Mouse (Mus musculus): Measurements from ENCODE around the gene Pla2g2d. TPM values are rescaled to one million over a fixed set of nuclear protein-coding genes. Genes with fewer than 3 reads are reported as not detected.
A peak's percentile ranks its signal among the peaks of the same experiment; 100 is the strongest.
"Not testable (repeated sequence)": the region's sequence is repeated elsewhere in the genome, so short reads cannot be mapped to it uniquely, and the experiment has no call there.

Pla2g2d gene
- total RNA-seq, 2 experiments from 2014 or later: not detected

DNA sequence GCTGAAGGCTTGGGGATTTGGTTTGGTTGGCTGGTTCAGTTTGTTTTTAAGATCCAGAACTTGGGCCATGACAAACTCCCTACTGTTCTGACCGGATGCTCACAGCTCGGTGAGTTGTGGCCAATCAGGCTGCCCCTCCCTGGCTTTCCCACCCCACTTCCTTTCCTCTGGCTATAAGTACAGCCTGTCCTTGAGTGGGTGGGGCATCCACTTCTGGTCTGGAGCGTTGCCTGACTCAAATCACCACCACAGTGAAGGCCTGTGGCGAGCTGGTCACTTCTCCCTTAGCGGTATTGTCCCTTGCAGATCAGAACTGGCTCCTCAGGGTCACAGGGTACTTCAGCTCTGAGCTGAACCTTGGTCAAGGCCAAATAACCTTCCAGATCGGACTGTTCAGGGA lies 42.2 kb downstream of the Pla2g2d start:
- no peak for DNase-seq
- intact Hi-C loops (cut with DNase I; ENCODE audit: low total_unique reads): no loop called here

DNA sequence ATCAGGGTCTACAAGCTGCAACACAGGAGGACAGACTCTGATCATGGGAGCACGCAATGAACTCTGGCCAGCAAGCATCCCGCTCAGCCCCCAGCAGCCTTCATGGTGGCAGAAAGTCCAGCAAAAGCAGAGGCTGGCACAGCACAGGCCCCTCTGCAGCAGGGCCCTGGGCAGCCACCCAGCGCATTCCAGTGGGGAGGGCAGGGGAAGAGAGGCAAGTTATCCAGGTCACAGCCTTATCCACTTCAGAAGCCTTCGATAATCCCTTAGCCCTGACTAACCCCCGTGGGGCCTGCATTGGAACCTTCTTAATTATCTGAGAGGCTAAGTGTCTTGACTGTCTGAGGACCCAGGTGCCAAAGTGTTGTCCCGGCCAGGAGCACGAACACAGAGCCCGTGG lies 43.6 kb downstream of the Pla2g2d start:
- DNase-seq: peak; percentile 78
- intact Hi-C loops (cut with DNase I; ENCODE audit: low total_unique reads): no loop called here

DNA sequence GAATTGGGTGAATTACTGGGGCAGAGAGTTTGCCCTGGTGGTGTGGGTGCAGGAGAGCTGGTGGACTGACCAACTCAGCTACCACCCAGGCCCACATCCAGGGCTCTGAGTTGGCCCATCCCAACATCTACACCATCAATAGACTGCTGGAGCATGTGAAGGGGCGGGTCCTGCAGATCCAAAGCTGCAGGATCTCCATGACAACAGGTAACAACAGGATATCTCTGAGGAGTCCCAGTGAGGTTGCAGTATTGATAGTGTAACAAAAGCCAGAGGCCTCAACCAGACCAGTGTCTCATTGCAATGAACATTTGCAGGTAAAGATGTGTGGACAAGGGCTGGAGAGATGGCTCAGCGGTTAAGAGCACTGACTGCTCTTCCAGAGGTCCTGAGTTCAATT lies 45.5 kb downstream of the Pla2g2d start:
- no peak for DNase-seq
- intact Hi-C loops (cut with DNase I; ENCODE audit: low total_unique reads): no loop called here

DNA sequence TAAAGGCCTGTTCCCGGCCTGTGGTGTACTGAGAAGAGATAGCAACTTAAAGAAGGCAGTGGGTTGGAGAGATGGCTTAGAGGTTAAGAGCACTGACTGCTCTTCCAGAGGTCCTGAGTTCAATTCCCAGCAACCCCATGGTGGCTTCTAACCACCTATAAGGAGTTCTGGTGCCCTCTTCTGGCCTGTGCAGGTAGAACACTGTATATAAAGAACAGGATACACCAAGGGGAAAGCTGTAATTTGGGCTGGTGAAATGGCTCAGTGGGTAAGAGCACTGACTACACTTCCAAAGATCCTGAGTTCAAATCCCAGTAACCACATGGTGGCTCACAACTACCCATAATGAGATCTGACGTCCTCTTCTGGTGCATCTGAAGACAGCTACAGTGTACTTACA lies 48.6 kb downstream of the Pla2g2d start:
- DNase-seq; intact Hi-C loops (cut with DNase I; ENCODE audit: low total_unique reads): not testable (repeated sequence)

DNA sequence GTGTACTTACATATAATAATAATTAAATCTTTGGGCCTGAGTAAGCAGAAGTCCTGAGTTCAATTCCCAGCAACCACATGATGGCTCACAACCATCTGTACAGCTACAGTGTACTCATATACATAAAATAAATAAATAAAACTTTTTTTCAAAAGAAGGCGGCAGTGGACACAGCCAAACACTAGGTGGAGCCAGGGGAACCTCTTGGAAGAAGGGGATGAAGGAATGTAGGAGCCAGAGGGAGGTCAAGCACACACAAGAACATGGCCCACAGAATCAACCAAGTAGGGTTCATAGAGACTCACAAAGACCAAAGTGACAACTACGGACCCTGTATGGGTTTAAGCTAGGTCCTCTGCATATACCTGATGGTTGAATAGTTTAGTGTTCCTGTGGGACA lies 49.1 kb downstream of the Pla2g2d start:
- DNase-seq: no peak
- intact Hi-C loops (cut with DNase I; ENCODE audit: low total_unique reads): no loop called here

DNA sequence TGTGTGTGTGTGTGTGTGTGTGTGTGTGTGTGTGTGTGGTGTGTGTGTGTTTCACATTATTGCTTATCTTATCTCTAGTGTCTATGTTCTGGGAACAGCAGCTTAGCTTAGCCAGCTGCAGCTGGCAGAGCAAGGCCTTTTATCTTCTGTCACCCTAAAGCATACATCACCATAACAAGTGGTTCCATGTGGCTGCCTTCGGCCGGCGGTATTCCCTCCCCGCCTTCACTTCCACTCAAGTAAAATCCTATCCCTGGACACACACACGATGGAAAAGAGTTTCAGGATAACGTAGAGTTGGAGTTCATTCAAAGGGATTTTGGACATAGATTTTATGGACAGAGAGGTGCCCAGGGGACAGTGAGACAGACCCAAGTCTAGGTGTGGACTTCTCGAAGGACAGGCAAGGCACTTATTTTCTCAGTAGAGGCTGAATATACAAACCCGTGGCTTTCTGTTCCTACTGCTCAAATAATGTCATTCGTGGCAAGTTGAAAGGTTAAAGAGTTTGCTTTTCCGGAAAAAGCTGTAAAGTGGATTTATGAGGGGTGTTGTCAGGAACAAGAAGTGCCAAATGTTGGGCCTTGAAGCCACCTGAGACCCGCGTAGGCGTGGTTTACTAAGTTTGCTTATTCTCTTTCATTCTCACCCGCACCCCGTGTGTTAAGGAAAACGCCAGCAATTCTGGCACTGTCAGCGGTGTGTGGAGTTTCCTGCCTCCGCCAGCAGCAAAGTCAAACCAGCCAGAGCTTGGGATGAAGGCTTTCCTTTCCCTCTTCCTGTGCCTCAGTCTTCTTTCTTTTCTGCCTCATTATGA lies 50.4 kb downstream of the Pla2g2d start:
- DNase-seq: no peak
- intact Hi-C loops (cut with DNase I; ENCODE audit: low total_unique reads): no loop called here

DNA sequence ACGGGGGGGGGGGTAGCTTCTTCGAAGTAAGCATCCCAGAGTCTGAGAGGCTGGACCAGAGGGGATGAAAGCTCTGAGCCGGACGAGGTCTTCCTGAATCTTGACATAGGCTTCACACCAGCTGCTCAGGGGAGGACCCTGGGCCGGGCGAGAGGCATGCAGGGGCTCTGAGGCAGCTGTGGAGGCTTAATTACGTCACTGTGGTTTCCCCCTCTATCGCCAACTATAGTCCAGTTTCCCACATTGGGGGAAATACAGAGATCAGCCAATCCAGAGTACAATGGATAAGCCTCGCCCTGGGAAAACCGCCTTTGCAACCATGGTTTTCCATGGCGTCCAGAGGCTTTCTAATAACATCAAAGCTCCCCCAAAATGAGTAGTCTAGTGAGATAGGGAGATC lies 51.6 kb downstream of the Pla2g2d start:
- intact Hi-C loops (cut with DNase I; ENCODE audit: low total_unique reads): no loop called here
- no peak for DNase-seq

Other genes starting within 250 kb of the Pla2g2d start
- gene Vwa5b1, start 139.9 kb upstream of the Pla2g2d start, total RNA-seq (2021): not detected
- gene Pla2g2c, start 50.9 kb upstream of the Pla2g2d start, total RNA-seq (2021): not detected
- under 1 TPM; 0.16 to 0.29 TPM for gene Ubxn10, start 38.6 kb upstream of the Pla2g2d start, total RNA-seq (2021)
- not detected for gene Pla2g2f, start 18.1 kb upstream of the Pla2g2d start, total RNA-seq (2021)
- 1 to 10 TPM in 1 of 2 experiments, under 1 TPM in 1; 0.95 to 1.8 TPM for gene Pla2g5, start 87.7 kb downstream of the Pla2g2d start, total RNA-seq (2021)
- not detected for gene Gm13030, start 98.2 kb downstream of the Pla2g2d start, total RNA-seq (2021)
- not detected for gene Pla2g2e, start 102.2 kb downstream of the Pla2g2d start, total RNA-seq (2021)
- 1 to 10 TPM; 7.3 to 8.9 TPM for gene Otud3, start 138.2 kb downstream of the Pla2g2d start, total RNA-seq (2021)
- gene Rnf186, start 191.4 kb downstream of the Pla2g2d start, total RNA-seq (2021): not detected
- gene Tmco4, start 197.2 kb downstream of the Pla2g2d start, total RNA-seq (2021): 1 to 10 TPM; 3.4 to 3.5 TPM

Data from gastrocnemius, postnatal 14 days (tissue).